Mouse (Mus musculus) monocyte, adult 5-6 weeks (primary cell): ENCODE measurements around the gene Olfr1404. TPM values are rescaled to one million over a fixed set of nuclear protein-coding genes. Genes with fewer than 3 reads are reported as not detected.
"Not testable (repeated sequence)": the region's sequence is repeated elsewhere in the genome, so short reads cannot be mapped to it uniquely, and the experiment has no call there.

Source experiments
- ATAC-seq: fragments of 153-309, 156-312 bp; replicated peaks from 2 replicates; pipeline ENCODE4 v1.8.0; 2017; ENCODE audit warnings: mild to moderate bottlenecking; ENCODE audit not compliant: low TSS enrichment, insufficient number of reproducible peaks, severe bottlenecking, poor library complexity, low FRiP score
- total RNA-seq: library from RNA; stranded (forward); fragments of 200-1000, 200-491, 200-594 nt; gene quantifications from 3 replicates; pipeline ENCODE4 v1.2.3, GENCODE M21; 2017

Olfr1404 gene
- total RNA-seq = not detected in 3 replicates

- ATAC-seq = no peak
Observed at GRCm38 (mm10) chr1:173212092-173212491, at the start of gene Olfr1404. Gene Olfr1404 (plus strand): TSS chr1:173212392.

DNA sequence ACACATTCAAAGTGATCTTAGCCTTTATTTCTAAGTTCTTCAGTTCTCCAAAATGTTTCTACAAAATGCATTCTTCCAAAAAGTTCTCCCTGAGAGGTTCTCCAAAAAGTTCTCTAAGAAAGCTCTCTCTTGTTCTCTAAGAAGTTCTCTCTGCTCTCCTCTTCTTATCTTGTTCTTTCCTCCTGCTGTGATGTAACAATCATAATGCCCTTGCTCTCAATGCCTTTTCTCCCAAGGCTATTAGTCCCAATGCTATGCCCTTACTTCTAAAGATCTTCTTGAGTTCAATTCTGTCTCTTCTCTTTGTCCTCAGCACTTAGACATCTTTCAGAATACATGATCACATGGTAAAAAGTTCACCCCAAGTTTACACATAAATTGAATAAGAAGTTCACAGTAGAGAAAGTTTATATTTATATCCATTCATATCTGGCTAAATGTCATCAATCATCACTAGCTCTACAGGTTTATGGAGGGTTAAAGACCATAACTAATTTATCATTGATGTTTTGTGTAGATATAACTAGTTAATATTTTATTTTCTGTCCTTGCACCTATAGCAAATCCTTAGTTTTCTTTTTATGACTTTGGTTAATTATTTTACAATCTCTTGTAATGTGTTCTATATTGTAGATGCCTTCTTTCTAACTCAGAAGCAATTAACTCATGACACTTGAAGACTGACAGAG is 37.9 kb upstream of the Olfr1404 start:
- no peak for ATAC-seq

GRCm38 (mm10) chr1:173190540-173190939 is 21.7 kb upstream of the Olfr1404 start, which contains the start of gene Olfr1406:
Gene Olfr1406 (minus strand): TSS chr1:173190640.
- ATAC-seq = no peak

DNA sequence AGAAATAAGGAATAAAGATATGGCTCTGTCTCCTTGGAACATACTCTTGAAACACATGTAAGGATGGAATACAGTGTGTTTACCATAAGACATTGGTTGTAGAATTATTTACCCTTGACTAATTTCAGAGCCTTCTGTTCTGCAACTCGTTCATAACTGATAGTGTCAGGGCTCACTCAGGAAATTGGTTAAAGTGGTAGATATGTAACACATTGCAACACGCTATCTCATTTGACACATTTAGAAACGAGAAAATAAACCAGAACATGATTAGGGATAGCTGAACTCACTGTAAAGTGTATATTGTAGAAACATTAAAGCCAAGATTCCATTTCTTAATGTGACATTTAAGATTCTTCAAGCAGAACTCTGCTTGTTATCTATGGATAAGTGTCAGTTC is 20.1 kb upstream of the Olfr1404 start:
- ATAC-seq = no peak

GRCm38 (mm10) chr1:173196359-173196758 is 15.8 kb upstream of the Olfr1404 start:
- ATAC-seq = no peak

DNA sequence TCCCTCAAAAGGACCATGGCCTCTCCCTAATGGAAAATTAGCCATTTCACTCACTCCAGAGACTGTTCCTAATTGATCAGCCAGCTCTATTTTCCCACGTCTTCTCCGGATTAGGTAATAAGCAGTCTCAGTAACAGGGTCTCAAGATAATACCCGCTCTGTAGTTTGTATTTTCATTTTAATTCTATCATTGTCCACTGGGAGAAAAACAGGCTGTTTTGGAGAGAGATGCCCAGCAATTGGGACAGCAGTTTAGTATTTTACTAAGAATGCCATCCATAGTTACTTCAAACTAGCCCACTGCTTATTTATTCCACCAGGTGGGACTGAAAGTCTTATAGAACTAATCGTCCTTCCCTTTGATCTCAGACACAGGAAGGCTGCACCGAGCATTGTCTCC is 14.7 kb upstream of the Olfr1404 start, which contains the start of gene Olfr218:
Gene Olfr218 (plus strand): TSS at position 301 of the 400 bp plus-strand sequence.
- no peak for ATAC-seq

- no peak for ATAC-seq
Observed at GRCm38 (mm10) chr1:173216481-173216880, 4.3 kb downstream of the Olfr1404 start.

GRCm38 (mm10) chr1:173227081-173227480 is 14.9 kb downstream of the Olfr1404 start, which contains the start of gene Fcer1a:
Gene Fcer1a (minus strand): TSS chr1:173227214.
- ATAC-seq = no peak

- not testable (repeated sequence) for ATAC-seq
Observed at GRCm38 (mm10) chr1:173237004-173237403, 24.8 kb downstream of the Olfr1404 start.

GRCm38 (mm10) chr1:173249888-173250287 is 37.7 kb downstream of the Olfr1404 start:
- ATAC-seq = no peak

- ATAC-seq = no peak
Observed at GRCm38 (mm10) chr1:173265701-173266100, 53.5 kb downstream of the Olfr1404 start, which contains the start of gene Olfr418. Gene Olfr418 (plus strand): TSS chr1:173266001.

Other genes with a start within 250 kb of the Olfr1404 start
- not detected in 3 replicates for gene Olfr1408, start 75.0 kb upstream of the Olfr1404 start, total RNA-seq
- not detected in 3 replicates for gene Olfr1406, start 21.8 kb upstream of the Olfr1404 start, total RNA-seq
- not detected in 3 replicates for gene Olfr218, start 14.6 kb upstream of the Olfr1404 start, total RNA-seq
- gene Fcer1a, start 14.8 kb downstream of the Olfr1404 start, total RNA-seq = 4.8 to 56.5 TPM (median 29.0 TPM) in 3 replicates
- not detected in 3 replicates for gene Olfr418, start 53.6 kb downstream of the Olfr1404 start, total RNA-seq
- gene Mptx2, start 65.4 kb downstream of the Olfr1404 start, total RNA-seq = not detected in 3 replicates
- not detected in 3 replicates for gene Ackr1, start 121.4 kb downstream of the Olfr1404 start, total RNA-seq
- 140 to 167 TPM (median 156 TPM) in 3 replicates for gene Aim2, start 138.5 kb downstream of the Olfr1404 start, total RNA-seq
- 3.2 to 9.0 TPM (median 6.9 TPM) in 3 replicates for gene Cadm3, start 155.3 kb downstream of the Olfr1404 start, total RNA-seq